In the genomic region with DNA sequence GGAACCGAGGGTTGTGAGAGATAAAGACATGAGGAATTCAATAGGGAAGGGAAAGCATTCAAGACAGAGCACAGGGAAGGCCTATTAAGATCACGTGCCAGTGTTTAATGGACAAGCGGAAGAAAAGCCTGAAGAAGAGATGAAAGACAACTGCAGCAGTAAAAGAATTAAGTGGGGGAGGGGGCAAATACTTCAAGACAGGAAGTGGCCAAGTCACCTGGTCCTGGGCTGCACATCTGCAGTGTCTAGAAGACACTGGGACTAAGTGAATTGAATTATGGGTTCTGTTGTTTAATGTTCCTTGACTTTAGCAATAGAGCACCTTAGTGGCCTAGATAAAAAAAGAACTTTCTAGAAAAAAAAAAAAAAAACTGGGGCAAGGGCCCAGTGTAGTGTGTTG, we compare ENCODE assay signal across 26 mouse cellular contexts.
DNase-seq lines count a peak whose midpoint lies in the region; ATAC-seq and TF ChIP-seq lines count a peak whose summit lies in the region.
"Had no signal": no experiment of that assay in that cellular context is flagged by ENCODE, and none has a peak within 500 bp of the region (broad histone marks: within the 10 kb centered on the region; RNA-seq: fewer than 3 reads in every experiment).

No protein-coding gene starts in this region.

- H3K27ac ChIP-seq in thymus, adult 2 months (ENCODE audit: control insufficient read depth, insufficient read depth, low read length), result no peak overlapping the region
- no peak overlapping the region for H3K27ac ChIP-seq in hindbrain, embryonic 10.5 days
- H3K27ac ChIP-seq: embryonic facial prominence, embryonic 12.5 days; embryonic facial prominence, embryonic 15.5 days; forebrain, embryonic 15.5 days; heart, adult 2 months; heart, embryonic 10.5 days; heart, embryonic 13.5 days; hindbrain, embryonic 12.5 days; hindbrain, embryonic 15.5 days had no signal

- ATAC-seq in inflammation-experienced regulatory T-cells, adult 6 months, result peak; percentile 67
- ATAC-seq: forebrain, embryonic 15.5 days; intestine, postnatal 0 days; Patski had no signal

- no peaks in the 10 kb centered on the region for H3K27me3 ChIP-seq in thymus, adult 2 months (ENCODE audit: control insufficient read depth, insufficient read depth, low read length)
- no peaks in the 10 kb centered on the region for H3K27me3 ChIP-seq in hindbrain, embryonic 10.5 days (ENCODE audit: insufficient read depth, poor library complexity, severe bottlenecking)
- H3K27me3 ChIP-seq: embryonic facial prominence, embryonic 12.5 days; embryonic facial prominence, embryonic 15.5 days; forebrain, embryonic 15.5 days; heart, embryonic 13.5 days; hindbrain, embryonic 12.5 days; hindbrain, embryonic 15.5 days; Patski had no signal

- no peaks in the 10 kb centered on the region for H3K36me3 ChIP-seq in thymus, adult 2 months (ENCODE audit: control insufficient read depth, insufficient read depth, low read length)
- H3K36me3 ChIP-seq in hindbrain, embryonic 10.5 days, result no peaks in the 10 kb centered on the region
- H3K36me3 ChIP-seq: embryonic facial prominence, embryonic 12.5 days; embryonic facial prominence, embryonic 15.5 days; forebrain, embryonic 15.5 days; heart, embryonic 10.5 days; heart, embryonic 13.5 days; hindbrain, embryonic 12.5 days; hindbrain, embryonic 15.5 days had no signal

- H3K4me3 ChIP-seq in thymus, adult 2 months (ENCODE audit: control insufficient read depth, insufficient read depth, low read length), result no peak overlapping the region
- H3K4me3 ChIP-seq in hindbrain, embryonic 10.5 days, result no peak overlapping the region
- H3K4me3 ChIP-seq: embryonic facial prominence, embryonic 12.5 days; embryonic facial prominence, embryonic 15.5 days; forebrain, embryonic 15.5 days; heart, adult 2 months; heart, embryonic 10.5 days; heart, embryonic 13.5 days; hindbrain, embryonic 12.5 days; hindbrain, embryonic 15.5 days had no signal

- H3K4me1 ChIP-seq in thymus, adult 2 months (replicated peaks; ENCODE audit: control insufficient read depth, insufficient read depth, low read length), result peaks cover 21% of the 10 kb centered on the region
- H3K4me1 ChIP-seq in hindbrain, embryonic 10.5 days (replicated peaks), result peaks cover 9% of the 10 kb centered on the region; the same call in 1 of the 2 replicates
- H3K4me1 ChIP-seq: embryonic facial prominence, embryonic 15.5 days; forebrain, embryonic 15.5 days; heart, embryonic 10.5 days; heart, embryonic 13.5 days; hindbrain, embryonic 12.5 days; hindbrain, embryonic 15.5 days had no signal

- WGBS in thymus, adult 2 months, result 17% methylated on average over 3 of the region's 3 CpGs
- 73% methylated on average over 3 of the region's 3 CpGs for WGBS in hindbrain, embryonic 10.5 days

- no peak for TF ChIP-seq CTCF in thymus, adult 2 months (IDR thresholded peaks at IDR 0.05; ENCODE audit: borderline replicate concordance, control insufficient read depth, extremely low read depth, insufficient read depth, low read length, poor library complexity)

- no peaks in the 10 kb centered on the region for H3K9me3 ChIP-seq in hindbrain, embryonic 10.5 days
- H3K9me3 ChIP-seq: embryonic facial prominence, embryonic 12.5 days; embryonic facial prominence, embryonic 15.5 days; forebrain, embryonic 15.5 days; heart, embryonic 10.5 days; heart, embryonic 13.5 days; hindbrain, embryonic 12.5 days; hindbrain, embryonic 15.5 days had no signal

- TF ChIP-seq POLR2A in thymus, adult 2 months (IDR thresholded peaks at IDR 0.05; ENCODE audit: control insufficient read depth, extremely low read depth, insufficient read depth, low read length, poor library complexity), result no peak

- DNase-seq in thymus, adult 2 months, result peak; percentile 15
- DNase-seq in thymus, adult 18-20 months, result no peak
- DNase-seq in CD4-positive helper T cell, adult 2 months (ENCODE audit: low read depth, low spot score), result peak; percentile 62
- DNase-seq in T-cell, adult 2 months (ENCODE audit: low spot score), result peak; percentile 34
- DNase-seq in cerebellum, adult 9-10 months, result no peak
- DNase-seq in adrenal gland, postnatal 36 days, result no peak
- no peak for DNase-seq in hindbrain, embryonic 10.5 days (ENCODE audit: low spot score)
- DNase-seq: adrenal gland, adult 8-10 months; adrenal gland, postnatal 25 days; cerebellum, adult 18-20 months; cerebellum, adult 9-11 months; cerebellum, postnatal 25 days; gastrocnemius, postnatal 36 days; heart, adult 2 months; heart, postnatal 14 days; heart, postnatal 4 days had no signal

Comparison
In these comparisons a context has a peak if more than half of its experiments do, and no peak if none do; other contexts are left out.
1. DNase-seq: peak in thymus, adult 2 months (single experiment), CD4-positive helper T cell, adult 2 months (single experiment) and T-cell, adult 2 months (single experiment); none in thymus, adult 18-20 months (0 of 2), cerebellum, adult 9-10 months (single experiment), adrenal gland, postnatal 36 days (0 of 2) and hindbrain, embryonic 10.5 days (single experiment).